Mouse (Mus musculus): ENCODE measurements around the gene P2ry2.

P2ry2 gene

DNA sequence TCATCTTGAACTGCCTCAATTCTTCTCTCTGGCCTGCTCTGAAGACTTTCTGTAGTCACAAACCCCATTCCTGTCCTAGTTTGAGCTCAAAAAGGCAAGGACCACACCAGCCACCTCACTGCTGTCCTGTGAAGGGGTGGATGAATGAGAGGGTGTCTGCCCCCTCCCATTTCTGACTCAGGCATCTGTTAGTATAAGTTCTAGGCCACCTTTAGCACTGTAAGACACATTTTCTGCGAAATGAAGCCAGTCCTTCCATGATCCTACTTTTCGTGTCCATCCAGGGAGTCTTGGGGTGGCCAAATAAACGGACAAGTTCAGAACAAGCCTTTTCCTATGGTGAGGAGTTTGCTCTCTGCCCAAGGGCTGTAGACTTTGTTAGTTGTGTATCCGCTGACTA is at the start of gene P2ry2:
Gene P2ry2 (minus strand): TSS at position 326 of the 400 bp plus-strand sequence.
- no peak for TF ChIP-seq GATA4 (IDR thresholded peaks at IDR 0.05; ENCODE audit: insufficient replicate concordance, low read length)

DNA sequence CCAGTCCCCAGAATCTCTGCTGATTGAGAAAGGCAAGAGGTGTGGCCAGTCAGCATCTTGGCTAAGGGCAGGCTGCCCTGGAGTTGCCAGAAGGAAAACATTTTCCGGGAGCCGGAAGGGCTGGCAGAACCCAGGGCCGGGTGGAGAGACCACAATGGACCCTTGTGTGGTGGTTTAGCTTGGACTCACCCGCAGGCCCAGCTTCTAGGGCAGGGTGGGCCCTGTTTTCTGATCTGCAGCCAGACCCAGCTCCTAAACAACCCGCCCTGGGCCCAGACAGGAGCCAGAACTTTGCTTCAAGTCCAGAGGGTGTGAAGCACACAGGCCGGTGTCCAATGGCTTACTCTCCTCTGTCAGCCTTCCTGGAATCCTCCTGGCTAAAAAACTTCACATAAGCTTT is 49.6 kb upstream of the P2ry2 start:
- TF ChIP-seq GATA4 (IDR thresholded peaks at IDR 0.05; ENCODE audit: insufficient replicate concordance, low read length): no peak

DNA sequence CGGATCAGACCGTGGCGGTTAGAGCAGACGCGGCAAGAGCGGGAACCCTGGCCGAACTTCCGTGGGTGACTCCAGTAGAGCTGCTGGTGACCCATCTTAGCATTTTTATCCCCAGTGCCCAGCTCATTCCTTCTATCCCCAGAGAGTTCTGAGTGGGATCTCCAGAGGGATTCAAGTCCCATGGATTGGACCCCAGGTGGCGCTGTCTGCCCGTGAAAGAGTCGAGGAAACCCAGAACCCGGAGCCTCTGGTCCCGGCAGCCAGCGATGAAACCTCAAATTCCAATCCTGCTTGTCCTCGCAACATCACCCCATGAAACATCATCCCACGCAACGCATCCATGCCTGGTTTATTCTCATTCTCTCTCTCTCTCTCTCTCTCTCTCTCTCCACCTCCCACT is 48.7 kb upstream of the P2ry2 start:
- no peak for TF ChIP-seq GATA4 (IDR thresholded peaks at IDR 0.05; ENCODE audit: insufficient replicate concordance, low read length)

DNA sequence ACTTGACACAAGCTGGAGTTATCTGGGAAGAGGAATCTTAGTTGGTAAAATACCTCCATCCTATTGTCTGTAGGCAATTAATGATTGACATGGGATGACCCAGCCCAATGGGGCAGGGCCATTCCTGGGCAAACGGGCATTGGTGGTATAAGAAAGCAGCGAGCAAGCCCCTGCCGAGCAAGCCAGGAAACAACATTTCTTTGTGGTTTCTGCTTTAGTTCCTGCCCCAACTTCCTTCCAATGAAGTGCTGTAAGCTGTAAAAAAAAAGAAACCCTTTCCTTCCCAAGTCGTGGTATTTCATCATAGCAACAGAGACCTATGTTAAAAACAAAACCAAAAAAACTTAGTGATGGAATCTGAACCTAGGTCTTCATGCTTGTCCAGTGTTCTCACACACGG is 47.8 kb upstream of the P2ry2 start:
- no peak for TF ChIP-seq GATA4 (IDR thresholded peaks at IDR 0.05; ENCODE audit: insufficient replicate concordance, low read length)

DNA sequence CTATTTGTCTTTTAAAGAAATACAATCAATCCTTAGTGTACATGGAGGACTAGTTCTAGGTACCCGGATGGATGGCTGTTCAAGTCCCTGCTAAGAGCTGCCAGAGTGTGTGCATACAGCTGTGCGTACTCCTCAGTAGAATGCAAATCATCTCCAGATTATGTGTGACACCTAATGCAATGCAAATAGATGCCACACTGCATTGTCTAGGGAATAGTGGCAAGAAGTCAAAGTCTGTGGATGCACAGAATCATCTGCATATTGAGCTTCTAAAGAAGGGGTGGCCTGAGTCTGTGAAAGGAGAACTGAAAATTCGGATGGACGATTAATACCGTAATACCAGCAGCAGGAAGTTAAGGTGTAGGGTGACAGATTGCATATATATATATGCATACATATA is 46.5 kb upstream of the P2ry2 start:
- TF ChIP-seq GATA4 (IDR thresholded peaks at IDR 0.05; ENCODE audit: insufficient replicate concordance, low read length): no peak

DNA sequence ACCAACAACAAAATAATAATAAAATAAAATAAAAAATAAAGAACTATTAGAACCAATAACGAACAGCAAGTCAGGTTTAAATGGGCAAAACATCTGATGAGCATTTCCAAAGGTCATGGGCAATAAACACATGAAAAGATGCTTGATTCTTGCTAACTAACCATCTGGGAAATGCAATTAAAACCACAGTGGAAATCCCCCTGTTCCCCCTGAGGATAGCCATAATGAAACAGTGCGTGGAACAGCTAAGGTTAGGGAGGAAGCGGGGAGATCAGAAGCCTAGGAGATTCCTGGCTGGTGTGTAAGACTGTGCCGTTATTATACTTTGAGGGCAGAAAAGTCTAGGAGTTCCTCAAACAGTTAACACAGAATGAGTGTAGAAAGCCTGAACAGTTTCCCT is 44.6 kb upstream of the P2ry2 start:
- TF ChIP-seq GATA4 (IDR thresholded peaks at IDR 0.05; ENCODE audit: insufficient replicate concordance, low read length): no peak

DNA sequence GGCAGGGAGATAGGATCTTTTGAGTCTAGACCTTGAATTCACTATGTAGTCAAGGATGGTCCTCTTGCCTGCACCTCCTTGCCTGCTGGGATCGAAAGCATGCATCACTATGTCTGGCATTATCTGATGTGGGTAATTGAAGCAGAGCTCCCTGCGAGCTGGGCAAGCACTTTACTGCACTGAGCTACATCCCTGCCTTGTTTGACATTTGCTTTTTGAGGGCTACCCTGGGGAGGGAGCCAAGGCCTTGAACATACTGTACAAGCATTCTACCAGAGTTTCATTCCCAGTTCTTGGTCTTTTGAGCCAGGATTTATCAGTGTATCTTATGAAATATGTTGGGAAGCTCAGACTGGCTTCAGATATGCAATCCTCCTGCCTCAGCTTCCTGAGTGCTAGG is 40.5 kb upstream of the P2ry2 start:
- TF ChIP-seq GATA4 (IDR thresholded peaks at IDR 0.05; ENCODE audit: insufficient replicate concordance, low read length): no peak

DNA sequence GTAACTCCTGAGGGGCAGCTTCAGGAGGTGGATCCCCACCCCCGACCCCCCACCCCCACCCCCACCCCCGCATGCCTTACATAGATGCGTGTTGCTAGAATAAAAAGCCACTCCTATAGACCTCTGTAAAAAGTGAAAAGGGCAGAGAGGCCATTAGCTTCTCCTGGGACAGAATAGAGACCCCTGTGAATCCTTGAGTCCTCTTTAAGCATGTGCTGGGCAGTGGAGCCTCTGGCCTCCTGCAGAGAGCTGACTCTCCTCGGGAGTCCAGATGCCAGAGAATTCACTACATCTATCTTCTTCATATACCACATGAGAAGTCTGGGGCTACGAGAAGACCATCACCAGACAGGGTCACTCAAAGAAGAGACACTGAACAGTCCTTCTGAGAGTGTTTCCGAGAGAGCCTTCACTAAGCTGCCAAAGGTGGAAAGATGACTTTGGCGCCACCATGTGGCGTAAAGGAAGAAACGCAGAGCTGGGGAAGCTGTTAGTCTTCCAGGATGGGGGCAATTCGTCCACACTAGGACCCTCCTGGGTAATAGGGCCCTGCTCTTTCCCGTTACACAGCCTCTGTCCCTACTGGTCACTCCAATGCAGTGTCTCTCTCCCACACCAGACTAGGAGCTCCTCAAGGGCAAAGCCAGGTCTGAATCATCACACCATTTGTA is 39.0 kb upstream of the P2ry2 start:
- no peak for TF ChIP-seq GATA4 (IDR thresholded peaks at IDR 0.05; ENCODE audit: insufficient replicate concordance, low read length)

DNA sequence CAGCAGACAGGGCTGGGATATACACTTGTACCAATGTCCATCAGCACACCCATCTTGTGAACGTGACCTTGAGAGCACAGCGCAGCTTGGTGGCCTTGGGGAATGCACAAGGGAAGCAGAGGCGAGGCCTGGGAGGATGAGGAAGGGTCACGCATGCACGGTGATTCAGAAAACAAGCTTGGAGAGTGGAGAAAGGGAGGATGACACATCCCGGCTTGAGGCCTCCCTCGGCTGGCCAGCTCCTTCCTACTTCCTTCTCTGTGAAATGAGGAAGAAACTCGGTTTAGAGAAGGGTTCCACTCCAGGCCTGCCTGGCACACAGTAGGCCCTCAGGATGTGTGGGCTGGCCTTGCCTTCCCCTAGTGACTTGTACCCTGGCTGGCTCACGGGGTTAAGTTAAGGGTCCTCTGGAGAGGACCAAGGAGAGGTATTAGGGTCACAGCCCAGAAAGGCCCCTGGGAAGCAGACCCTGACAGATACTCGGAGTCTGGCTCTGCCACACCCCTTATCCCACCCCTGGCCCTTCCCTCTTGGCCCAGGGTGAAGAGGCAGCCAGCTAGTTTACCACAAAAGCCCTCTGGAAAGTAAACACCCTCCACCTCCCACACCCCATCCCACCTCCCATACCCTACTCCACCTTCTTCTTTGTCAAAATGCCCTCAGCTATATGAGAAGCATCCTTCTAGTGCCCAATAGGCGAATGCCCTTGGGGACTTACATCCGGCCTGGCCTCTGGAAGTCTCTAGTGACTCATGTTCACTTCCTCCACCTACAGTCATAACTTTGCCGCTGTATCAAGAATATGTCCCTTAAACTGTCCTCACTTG is 38.3 kb upstream of the P2ry2 start:
- TF ChIP-seq GATA4 (IDR thresholded peaks at IDR 0.05; ENCODE audit: insufficient replicate concordance, low read length): no peak

DNA sequence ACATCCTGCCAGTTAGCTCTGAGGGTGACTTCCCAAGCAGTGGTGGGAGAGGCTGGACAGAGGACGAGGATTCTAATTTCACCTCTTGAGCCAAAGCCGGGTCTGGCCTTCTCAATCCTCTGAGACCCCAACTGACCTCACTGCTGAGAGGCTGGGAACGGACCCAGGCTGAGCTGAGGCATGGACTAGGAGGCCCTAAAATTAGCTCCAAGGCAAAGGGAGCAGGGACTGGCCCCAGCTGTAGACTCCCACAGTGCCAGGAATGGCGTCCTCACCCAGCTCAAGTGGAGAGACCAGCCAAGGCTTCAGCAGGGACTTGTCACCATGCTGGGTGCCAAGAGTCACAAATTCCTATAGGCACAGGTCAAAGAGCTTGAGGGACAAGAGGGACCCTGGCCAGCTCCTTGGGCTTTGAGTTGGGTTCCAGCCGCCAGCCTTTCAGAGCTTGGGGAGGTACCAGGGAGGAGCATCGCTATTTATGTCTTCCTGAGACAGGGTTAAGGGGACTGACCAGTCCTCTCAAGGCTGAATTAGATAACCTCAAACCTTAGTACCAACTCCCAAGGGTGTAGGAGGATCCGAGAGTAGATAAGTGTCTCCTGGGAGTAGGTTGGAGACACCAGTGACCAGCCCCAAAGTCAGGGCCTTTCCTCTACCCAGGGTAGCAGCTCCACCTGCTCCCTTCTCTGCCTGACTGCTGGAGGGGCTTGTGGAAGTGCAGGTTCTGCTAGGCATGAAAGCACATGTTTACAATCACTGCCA is 36.8 kb upstream of the P2ry2 start:
- TF ChIP-seq GATA4 (IDR thresholded peaks at IDR 0.05; ENCODE audit: insufficient replicate concordance, low read length): no peak

DNA sequence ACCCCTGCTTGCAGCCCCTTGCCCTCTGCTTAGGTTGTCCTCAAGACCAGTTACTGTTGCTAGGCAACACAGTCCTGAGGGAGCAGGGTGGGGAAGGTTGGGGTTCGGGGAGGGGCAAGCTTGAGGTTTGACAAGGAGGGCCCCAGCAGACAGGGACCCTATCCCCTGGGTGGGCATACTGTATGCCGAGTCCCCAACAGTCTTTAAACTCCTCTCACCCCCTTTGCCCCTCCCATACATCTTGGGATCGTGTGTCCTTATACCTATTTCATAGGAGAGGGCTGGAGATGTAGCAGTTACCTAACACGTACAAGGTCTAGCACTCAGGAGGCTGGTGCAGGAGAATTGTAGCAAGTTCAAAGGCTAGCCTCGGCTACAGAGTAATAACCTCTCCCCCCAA is 35.6 kb upstream of the P2ry2 start:
- no peak for TF ChIP-seq GATA4 (IDR thresholded peaks at IDR 0.05; ENCODE audit: insufficient replicate concordance, low read length)

DNA sequence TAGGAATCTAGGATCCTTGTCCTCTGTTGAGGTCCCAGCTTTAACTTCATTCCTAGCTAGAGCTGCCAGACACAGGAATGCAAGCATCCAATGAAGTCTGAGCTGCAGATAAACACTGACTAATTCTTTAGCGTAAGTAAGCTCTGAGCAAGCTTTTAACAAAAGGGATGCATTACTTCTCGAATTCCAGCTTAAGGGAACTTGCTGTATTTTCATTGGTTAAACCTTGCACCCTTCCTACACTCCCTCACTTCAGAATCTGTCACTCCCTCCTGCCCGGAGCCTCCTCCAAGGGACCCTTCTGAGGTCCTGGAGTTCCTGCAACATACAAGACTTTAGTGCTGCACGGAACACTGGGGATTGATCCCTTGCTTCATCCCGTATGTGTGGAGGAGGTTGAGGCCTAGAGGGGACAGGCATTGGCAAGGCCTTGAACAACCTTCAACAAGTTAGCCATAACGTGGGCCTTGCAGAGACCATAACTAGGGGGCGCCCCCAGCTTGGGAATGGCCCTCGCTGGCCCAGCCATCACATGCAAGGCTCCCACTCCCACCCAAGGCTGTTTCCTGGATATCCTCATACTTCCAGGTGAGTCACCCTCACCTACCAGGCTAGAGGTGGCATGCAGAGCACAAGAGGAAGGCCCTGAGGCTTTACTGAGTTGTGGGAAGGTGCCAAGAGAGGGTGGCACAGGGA is 31.3 kb upstream of the P2ry2 start:
- no peak for TF ChIP-seq GATA4 (IDR thresholded peaks at IDR 0.05; ENCODE audit: insufficient replicate concordance, low read length)

DNA sequence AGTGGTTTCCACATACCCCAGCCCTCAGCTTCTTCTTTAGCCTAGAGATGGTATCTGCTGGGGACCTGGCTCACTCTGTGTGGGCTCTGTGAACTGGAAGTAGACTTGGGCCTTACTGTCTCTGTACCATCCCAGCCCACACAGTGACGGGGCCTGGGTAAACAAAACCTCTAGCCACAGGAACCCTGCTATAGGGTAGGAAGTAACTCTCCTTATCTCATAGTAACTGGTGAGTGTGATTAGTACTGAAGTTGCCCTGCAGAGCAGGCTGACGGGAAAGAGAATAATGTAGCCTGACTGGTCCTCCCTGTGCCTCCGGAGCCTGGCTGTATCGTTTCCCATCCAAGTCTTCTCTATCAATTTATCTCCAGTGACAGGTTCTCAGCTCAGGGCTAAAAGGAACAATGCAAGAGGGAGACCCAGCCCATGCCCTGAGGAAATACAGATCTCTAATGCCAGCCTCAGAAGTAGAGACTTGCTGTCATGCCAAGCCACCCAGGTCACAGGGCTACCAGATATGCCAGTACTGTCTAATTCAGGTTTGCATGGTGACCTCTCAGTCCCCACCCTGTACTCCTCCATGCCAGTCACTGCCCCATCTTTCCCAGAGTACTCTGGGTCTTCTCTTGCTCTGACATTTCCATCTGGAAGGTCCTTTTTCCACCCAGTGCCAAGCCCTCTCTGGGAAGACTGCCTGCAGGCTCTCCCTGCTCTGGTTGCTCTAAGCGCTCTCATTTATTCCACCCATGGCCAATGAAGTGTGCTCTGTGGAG is 29.5 kb upstream of the P2ry2 start:
- TF ChIP-seq GATA4 (IDR thresholded peaks at IDR 0.05; ENCODE audit: insufficient replicate concordance, low read length): no peak

DNA sequence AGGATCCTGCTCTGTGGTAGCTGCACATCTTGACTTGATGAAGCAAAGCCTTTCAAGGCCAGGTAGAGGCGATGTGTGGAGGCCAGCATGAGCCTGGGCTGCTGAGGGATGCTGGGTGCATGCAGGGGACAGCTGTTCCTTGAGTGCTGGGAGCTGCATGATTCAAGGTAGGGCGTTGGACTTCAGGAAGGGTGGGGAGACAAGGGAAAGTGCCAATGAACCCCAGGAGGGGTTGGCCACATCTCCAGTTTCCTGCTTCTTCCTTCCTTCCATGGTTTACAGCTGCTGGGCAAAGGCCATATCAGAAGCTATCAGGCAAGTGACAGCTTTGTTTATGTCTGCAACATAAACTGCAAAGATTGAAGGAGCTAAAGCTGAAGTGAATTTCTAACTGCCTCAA is 28.9 kb upstream of the P2ry2 start:
- no peak for TF ChIP-seq GATA4 (IDR thresholded peaks at IDR 0.05; ENCODE audit: insufficient replicate concordance, low read length)

DNA sequence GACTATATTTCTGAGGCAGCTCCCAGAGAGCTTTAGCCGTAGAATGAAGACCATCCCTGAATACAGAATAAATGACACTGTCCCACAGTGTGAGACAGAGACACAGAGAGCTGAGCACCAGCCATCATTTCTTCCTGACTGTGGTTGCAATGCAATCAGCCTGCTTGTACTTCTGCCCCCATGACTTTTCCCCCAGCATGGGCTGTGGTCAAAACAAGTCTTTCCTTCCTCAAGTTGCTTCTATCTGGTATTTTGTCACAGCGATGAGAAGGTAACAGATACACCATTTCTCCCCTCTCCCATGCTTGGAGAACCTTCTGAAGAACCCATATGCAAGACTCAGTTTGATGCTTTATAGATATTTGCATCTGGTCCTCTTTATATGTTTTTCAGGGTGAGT is 20.7 kb upstream of the P2ry2 start:
- no peak for TF ChIP-seq GATA4 (IDR thresholded peaks at IDR 0.05; ENCODE audit: insufficient replicate concordance, low read length)

Data from liver, adult (tissue).